Mouse (Mus musculus): ENCODE data around the gene Cacfd1. TPM values are rescaled to one million over a fixed set of nuclear protein-coding genes. Genes with fewer than 3 reads are reported as not detected.

The Cacfd1 gene
- polyA plus RNA-seq, 1 experiment from 2014 or later, result 42.1 TPM

- no peaks in the 10 kb centered on the region for H3K36me3 ChIP-seq (ENCODE audit: insufficient read depth, low read length)
- ATAC-seq, result no peak
- TF ChIP-seq EP300 (IDR thresholded peaks at IDR 0.05), result no peak
- no peak for TF ChIP-seq CTCF (IDR thresholded peaks at IDR 0.05)
- 81% methylated on average over 6 of the region's 7 CpGs for WGBS
- no peaks in the 10 kb centered on the region for H3K4me1 ChIP-seq (ENCODE audit: insufficient read depth, low read depth, low read length)
- DNase-seq (ENCODE audit: low spot score), result no peak
- H3K9ac ChIP-seq (replicated peaks; ENCODE audit: low read depth), result no peak overlapping the region
- H3K9me3 ChIP-seq (ENCODE audit: low read length), result no peaks in the 10 kb centered on the region
- H3K4me3 ChIP-seq (ENCODE audit: low read depth, low read length), result no peak overlapping the region
- no peaks in the 10 kb centered on the region for H3K27me3 ChIP-seq (replicated peaks; ENCODE audit: insufficient read depth, low read length)
- no peak overlapping the region for H3K27ac ChIP-seq (ENCODE audit: low read length)
- H3K4me2 ChIP-seq (replicated peaks; ENCODE audit: low read depth, low read length), result no peak overlapping the region
These were observed 11.7 kb upstream of the Cacfd1 start for GRCm38 (mm10) chr2:26997993-26998392.

- Histone ChIP-seq H3K4me3 (ENCODE audit: low read depth, low read length) (no peak overlapping the region), H3K27me3 (replicated peaks; ENCODE audit: insufficient read depth, low read length) (no peaks in the 10 kb centered on the region), H3K27ac (ENCODE audit: low read length) (no peak overlapping the region), H3K4me2 (replicated peaks; ENCODE audit: low read depth, low read length) (no peak overlapping the region), H3K9me3 (ENCODE audit: low read length) (no peaks in the 10 kb centered on the region), H3K36me3 (ENCODE audit: insufficient read depth, low read length) (no peaks in the 10 kb centered on the region), H3K4me1 (ENCODE audit: insufficient read depth, low read depth, low read length) (peaks cover 8% of the 10 kb centered on the region), H3K9ac (replicated peaks; ENCODE audit: low read depth) (no peak overlapping the region)
- no peak for ATAC-seq
- DNase-seq (ENCODE audit: low spot score), result no peak
- 50% methylated on average over 4 of the region's 4 CpGs for WGBS
- TF ChIP-seq EP300 (IDR thresholded peaks at IDR 0.05) (no peak), CTCF (IDR thresholded peaks at IDR 0.05) (no peak)
These were observed 3.5 kb upstream of the Cacfd1 start for GRCm38 (mm10) chr2:27006255-27006654.

- Histone ChIP-seq H3K9ac (replicated peaks; ENCODE audit: low read depth) (no peak overlapping the region), H3K27ac (ENCODE audit: low read length) (no peak overlapping the region), H3K4me1 (ENCODE audit: insufficient read depth, low read depth, low read length) (peaks cover 8% of the 10 kb centered on the region), H3K4me2 (replicated peaks; ENCODE audit: low read depth, low read length) (no peak overlapping the region), H3K4me3 (ENCODE audit: low read depth, low read length) (no peak overlapping the region), H3K36me3 (ENCODE audit: insufficient read depth, low read length) (no peaks in the 10 kb centered on the region), H3K27me3 (replicated peaks; ENCODE audit: insufficient read depth, low read length) (no peaks in the 10 kb centered on the region), H3K9me3 (ENCODE audit: low read length) (no peaks in the 10 kb centered on the region)
- no peak for TF ChIP-seq CTCF (IDR thresholded peaks at IDR 0.05)
- TF ChIP-seq EP300 (IDR thresholded peaks at IDR 0.05), result no peak
- WGBS, result 59% methylated on average over 7 of the region's 7 CpGs
- DNase-seq (ENCODE audit: low spot score), result no peak
- ATAC-seq, result no peak
These were observed 2.0 kb upstream of the Cacfd1 start for GRCm38 (mm10) chr2:27007701-27008100.

- Histone ChIP-seq H3K9ac (replicated peaks; ENCODE audit: low read depth) (no peak overlapping the region), H3K27me3 (replicated peaks; ENCODE audit: insufficient read depth, low read length) (no peaks in the 10 kb centered on the region), H3K9me3 (ENCODE audit: low read length) (no peaks in the 10 kb centered on the region), H3K36me3 (ENCODE audit: insufficient read depth, low read length) (peaks cover 33% of the 10 kb centered on the region), H3K4me2 (replicated peaks; ENCODE audit: low read depth, low read length) (no peak overlapping the region), H3K27ac (ENCODE audit: low read length) (no peak overlapping the region), H3K4me3 (ENCODE audit: low read depth, low read length) (no peak overlapping the region), H3K4me1 (ENCODE audit: insufficient read depth, low read depth, low read length) (no peaks in the 10 kb centered on the region)
- DNase-seq (ENCODE audit: low spot score), result peak; percentile 82
- TF ChIP-seq CTCF (IDR thresholded peaks at IDR 0.05) (peak; percentile 98), EP300 (IDR thresholded peaks at IDR 0.05) (no peak)
- 50% methylated on average over 5 of the region's 5 CpGs for WGBS
- ATAC-seq, result peak; percentile 74
These were observed 8.1 kb downstream of the Cacfd1 start for GRCm38 (mm10) chr2:27017802-27018201.

- WGBS, result 85% methylated on average over 2 of the region's 2 CpGs
- Histone ChIP-seq H3K36me3 (ENCODE audit: insufficient read depth, low read length) (peaks cover 27% of the 10 kb centered on the region), H3K4me2 (replicated peaks; ENCODE audit: low read depth, low read length) (no peak overlapping the region), H3K4me1 (ENCODE audit: insufficient read depth, low read depth, low read length) (no peaks in the 10 kb centered on the region), H3K9me3 (ENCODE audit: low read length) (no peaks in the 10 kb centered on the region), H3K27me3 (replicated peaks; ENCODE audit: insufficient read depth, low read length) (no peaks in the 10 kb centered on the region), H3K9ac (replicated peaks; ENCODE audit: low read depth) (no peak overlapping the region), H3K27ac (ENCODE audit: low read length) (no peak overlapping the region), H3K4me3 (ENCODE audit: low read depth, low read length) (no peak overlapping the region)
- no peak for ATAC-seq
- TF ChIP-seq CTCF (IDR thresholded peaks at IDR 0.05) (no peak), EP300 (IDR thresholded peaks at IDR 0.05) (no peak)
- DNase-seq (ENCODE audit: low spot score), result no peak
These were observed 9.8 kb downstream of the Cacfd1 start for GRCm38 (mm10) chr2:27019530-27019929.

GRCm38 (mm10) chr2:27021103-27021502 is 11.4 kb downstream of the Cacfd1 start:
- Histone ChIP-seq H3K4me1 (ENCODE audit: insufficient read depth, low read depth, low read length) (no peaks in the 10 kb centered on the region), H3K9ac (replicated peaks; ENCODE audit: low read depth) (no peak overlapping the region), H3K4me3 (ENCODE audit: low read depth, low read length) (no peak overlapping the region), H3K4me2 (replicated peaks; ENCODE audit: low read depth, low read length) (no peak overlapping the region), H3K27me3 (replicated peaks; ENCODE audit: insufficient read depth, low read length) (no peaks in the 10 kb centered on the region), H3K9me3 (ENCODE audit: low read length) (no peaks in the 10 kb centered on the region), H3K27ac (ENCODE audit: low read length) (no peak overlapping the region), H3K36me3 (ENCODE audit: insufficient read depth, low read length) (peaks cover 13% of the 10 kb centered on the region)
- DNase-seq (ENCODE audit: low spot score) (no peak), ATAC-seq (no peak)
- 67% methylated on average over 1 of the region's 1 CpGs for WGBS
- TF ChIP-seq CTCF (IDR thresholded peaks at IDR 0.05) (no peak), EP300 (IDR thresholded peaks at IDR 0.05) (no peak)

GRCm38 (mm10) chr2:27022612-27023011 is 12.9 kb downstream of the Cacfd1 start:
- ATAC-seq, result no peak
- DNase-seq (ENCODE audit: low spot score), result no peak
- 72% methylated on average over 6 of the region's 6 CpGs for WGBS
- Histone ChIP-seq H3K36me3 (ENCODE audit: insufficient read depth, low read length) (peaks cover 3% of the 10 kb centered on the region; the same call in 1 of the 2 replicates), H3K9me3 (ENCODE audit: low read length) (no peaks in the 10 kb centered on the region), H3K9ac (replicated peaks; ENCODE audit: low read depth) (no peak overlapping the region), H3K27me3 (replicated peaks; ENCODE audit: insufficient read depth, low read length) (no peaks in the 10 kb centered on the region), H3K27ac (ENCODE audit: low read length) (no peak overlapping the region), H3K4me3 (ENCODE audit: low read depth, low read length) (no peak overlapping the region), H3K4me2 (replicated peaks; ENCODE audit: low read depth, low read length) (no peak overlapping the region), H3K4me1 (ENCODE audit: insufficient read depth, low read depth, low read length) (no peaks in the 10 kb centered on the region)
- TF ChIP-seq EP300 (IDR thresholded peaks at IDR 0.05) (no peak), CTCF (IDR thresholded peaks at IDR 0.05) (no peak)

Data from lung, postnatal 0 days (tissue).